Mouse (Mus musculus) myocyte (in vitro differentiated cells): ENCODE results near the gene Cacnb2.

Experiments
- CEBPB ChIP-seq: IDR thresholded peaks from 2 replicates; pipeline ENCODE4 v1.6.1; 2011; ENCODE audit warnings: mild to moderate bottlenecking, moderate library complexity; ENCODE audit not compliant: poor library complexity, insufficient read depth, severe bottlenecking
- E2F4 ChIP-seq: IDR thresholded peaks from one replicate; pipeline ENCODE4 v1.6.1; 2011; ENCODE audit warnings: mild to moderate bottlenecking, control low read depth, moderate library complexity; ENCODE audit not compliant: insufficient read depth
- MAX ChIP-seq: IDR thresholded peaks from one replicate; pipeline ENCODE4 v1.6.1; 2011; ENCODE audit warnings: low read depth, mild to moderate bottlenecking, control low read depth
- MYOD1 ChIP-seq, 3 experiments: IDR thresholded peaks; one replicate each; pipeline ENCODE4 v1.6.1; 2011; ENCODE audit warnings: control low read depth in 2 of 3, low read depth in 2 of 3, mild to moderate bottlenecking in 2 of 3, moderate library complexity in 1 of 3; ENCODE audit not compliant: insufficient read length in 2 of 3, control insufficient read depth in 1 of 3
- MYOG ChIP-seq, 3 experiments: IDR thresholded peaks; one replicate each; pipeline ENCODE4 v1.6.1; 2011; ENCODE audit warnings: control low read depth in 2 of 3, low read depth in 2 of 3, mild to moderate bottlenecking in 2 of 3; ENCODE audit not compliant: insufficient read length in 2 of 3, control insufficient read depth in 1 of 3, insufficient read depth in 1 of 3
- POLR2A ChIP-seq: IDR thresholded peaks from one replicate; pipeline ENCODE4 v1.6.1; 2011; ENCODE audit warnings: low read depth, mild to moderate bottlenecking, control low read depth, moderate library complexity; ENCODE audit not compliant: insufficient read length
- POLR2AphosphoS2 ChIP-seq: IDR thresholded peaks from one replicate; pipeline ENCODE4 v1.6.1; 2011; ENCODE audit warnings: low read depth, control low read depth; ENCODE audit not compliant: insufficient read length
- REST ChIP-seq: IDR thresholded peaks from one replicate; pipeline ENCODE4 v1.6.1; 2011; ENCODE audit warnings: mild to moderate bottlenecking, control low read depth, moderate library complexity; ENCODE audit not compliant: insufficient read depth, insufficient read length
- SRF ChIP-seq: IDR thresholded peaks from one replicate; pipeline ENCODE4 v1.6.1; 2011; ENCODE audit warnings: low read depth; ENCODE audit not compliant: control insufficient read depth, insufficient read length
- TCF12 ChIP-seq: IDR thresholded peaks from one replicate; pipeline ENCODE4 v1.6.1; 2011; ENCODE audit warnings: mild to moderate bottlenecking, control low read depth; ENCODE audit not compliant: poor library complexity, insufficient read depth, severe bottlenecking
- TCF3 ChIP-seq: IDR thresholded peaks from one replicate; pipeline ENCODE4 v1.6.1; 2011; ENCODE audit warnings: low read depth, control low read depth; ENCODE audit not compliant: insufficient read length
- USF1 ChIP-seq: IDR thresholded peaks from one replicate; pipeline ENCODE4 v1.6.1; 2011; ENCODE audit warnings: low read depth, mild to moderate bottlenecking, control low read depth, moderate library complexity

DNA sequence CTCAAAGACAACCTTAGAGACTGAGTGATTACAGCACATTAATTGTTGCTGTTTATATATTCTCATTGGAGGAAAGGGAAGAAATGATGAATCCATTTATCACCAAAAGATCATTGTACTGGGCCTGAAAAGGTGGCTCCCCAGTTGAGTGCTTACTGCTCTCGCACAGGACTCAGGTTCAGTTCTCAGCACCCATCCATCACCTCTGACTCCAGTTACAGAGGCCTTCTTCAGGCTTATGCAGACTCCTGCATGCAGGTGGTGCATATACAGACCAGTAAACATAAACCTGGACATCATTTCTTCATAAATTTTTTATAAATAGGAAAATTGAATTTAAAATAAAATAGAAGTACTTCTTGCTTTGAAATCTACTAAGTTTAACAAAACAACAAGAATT lies 405.2 kb downstream of the Cacnb2 start:
- no peak for TF ChIP-seq MYOD1 (IDR thresholded peaks at IDR 0.05; ENCODE audit: control insufficient read depth in 1 of 3, insufficient read length in 2 of 3, low read depth in 2 of 3)
- TF ChIP-seq E2F4: no peak
- TF ChIP-seq MYOG (IDR thresholded peaks at IDR 0.05; ENCODE audit: control insufficient read depth in 1 of 3, insufficient read depth in 1 of 3, insufficient read length in 2 of 3, low read depth in 2 of 3): no peak
- TF ChIP-seq MAX: no peak
- TF ChIP-seq TCF12: no peak
- TF ChIP-seq TCF3: no peak
- no peak for TF ChIP-seq POLR2A
- TF ChIP-seq USF1: no peak
- no peak for TF ChIP-seq CEBPB
- TF ChIP-seq REST: no peak
- TF ChIP-seq SRF: no peak
- no peak for TF ChIP-seq POLR2AphosphoS2
